Mouse (Mus musculus): ENCODE measurements around the gene Hhatl.

GRCm38 (mm10) chr9:121777484-121778065 is 14.7 kb downstream of the Hhatl start, which contains the start of gene Klhl40:
- no peak for TF ChIP-seq CTCF (IDR thresholded peaks at IDR 0.05; ENCODE audit: low read depth)
- TF ChIP-seq EP300 (IDR thresholded peaks at IDR 0.05; ENCODE audit: low read depth) = no peak
